Mouse (Mus musculus) E14TG2a.4 (cell line): ENCODE measurements around the gene Aunip.

Experiments
- CTCF ChIP-seq: conservative IDR thresholded peaks from 2 replicates; pipeline ENCODE4 v1.5.1; 2014; ENCODE audit warnings: low read length
- NANOG ChIP-seq: IDR thresholded peaks from 2 replicates; pipeline ENCODE4 v1.6.1; 2014; ENCODE audit warnings: borderline replicate concordance, low read length, mixed read lengths
- POU5F1 ChIP-seq: IDR thresholded peaks from 2 replicates; pipeline ENCODE4 v1.6.1; 2014; ENCODE audit warnings: low read length, borderline replicate concordance

DNA sequence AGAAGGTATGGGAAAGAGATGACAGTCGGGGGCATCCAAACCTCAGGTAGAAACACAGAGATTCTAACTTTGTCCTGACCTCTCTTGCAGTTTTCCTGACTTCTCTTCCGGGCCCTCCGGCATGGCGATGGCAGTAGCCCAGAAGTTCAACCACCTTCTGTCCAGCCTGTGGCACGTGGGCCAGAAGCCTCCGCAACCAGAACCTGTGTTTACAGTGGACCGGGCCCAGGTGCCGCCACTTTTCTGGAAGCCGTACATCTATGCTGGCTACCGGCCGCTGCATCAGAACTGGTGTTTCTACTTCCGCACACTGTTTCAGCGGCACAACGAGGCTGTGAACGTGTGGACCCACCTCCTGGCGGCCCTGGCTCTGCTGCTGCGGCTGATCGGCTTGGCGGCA lies 4.1 kb upstream of the Aunip start:
- no peak for TF ChIP-seq CTCF
- no peak for TF ChIP-seq NANOG
- TF ChIP-seq POU5F1 = no peak
